Mouse (Mus musculus) myocyte (in vitro differentiated cells): Measurements from ENCODE around the gene Gimap7. TPM values are rescaled to one million over a fixed set of nuclear protein-coding genes. Genes with fewer than 3 reads are reported as not detected.

Experiments used
- H3K27me3 ChIP-seq: one replicate; pipeline ENCODE4 v1.6.1; 2011; ENCODE audit not compliant: control insufficient read depth, insufficient read depth, insufficient read length
- H3K36me3 ChIP-seq: one replicate; pipeline ENCODE4 v1.6.1; 2011; ENCODE audit not compliant: control insufficient read depth, insufficient read depth
- H3K4me2 ChIP-seq: one replicate; pipeline ENCODE4 v1.6.1; 2011; ENCODE audit warnings: low read depth, control low read depth
- H3K4me3 ChIP-seq: one replicate; pipeline ENCODE4 v1.5.1; 2011; ENCODE audit warnings: mild to moderate bottlenecking, control low read depth, moderate library complexity
- H3K79me2 ChIP-seq: one replicate; pipeline ENCODE4 v1.6.1; 2011; ENCODE audit not compliant: control insufficient read depth, insufficient read depth
- H3ac ChIP-seq: one replicate; pipeline ENCODE4 v1.6.1; 2011; ENCODE audit not compliant: control insufficient read depth, insufficient read length
- CEBPB ChIP-seq: IDR thresholded peaks from 2 replicates; pipeline ENCODE4 v1.6.1; 2011; ENCODE audit warnings: mild to moderate bottlenecking, moderate library complexity; ENCODE audit not compliant: poor library complexity, insufficient read depth, severe bottlenecking
- E2F4 ChIP-seq: IDR thresholded peaks from one replicate; pipeline ENCODE4 v1.6.1; 2011; ENCODE audit warnings: mild to moderate bottlenecking, control low read depth, moderate library complexity; ENCODE audit not compliant: insufficient read depth
- MAX ChIP-seq: IDR thresholded peaks from one replicate; pipeline ENCODE4 v1.6.1; 2011; ENCODE audit warnings: low read depth, mild to moderate bottlenecking, control low read depth
- MYOD1 ChIP-seq, 3 experiments: IDR thresholded peaks; one replicate each; pipeline ENCODE4 v1.6.1; 2011; ENCODE audit warnings: control low read depth in 2 of 3, low read depth in 2 of 3, mild to moderate bottlenecking in 2 of 3, moderate library complexity in 1 of 3; ENCODE audit not compliant: insufficient read length in 2 of 3, control insufficient read depth in 1 of 3
- MYOG ChIP-seq, 3 experiments: IDR thresholded peaks; one replicate each; pipeline ENCODE4 v1.6.1; 2011; ENCODE audit warnings: control low read depth in 2 of 3, low read depth in 2 of 3, mild to moderate bottlenecking in 2 of 3; ENCODE audit not compliant: insufficient read length in 2 of 3, control insufficient read depth in 1 of 3, insufficient read depth in 1 of 3
- POLR2A ChIP-seq: IDR thresholded peaks from one replicate; pipeline ENCODE4 v1.6.1; 2011; ENCODE audit warnings: low read depth, mild to moderate bottlenecking, control low read depth, moderate library complexity; ENCODE audit not compliant: insufficient read length
- POLR2AphosphoS2 ChIP-seq: IDR thresholded peaks from one replicate; pipeline ENCODE4 v1.6.1; 2011; ENCODE audit warnings: low read depth, control low read depth; ENCODE audit not compliant: insufficient read length
- REST ChIP-seq: IDR thresholded peaks from one replicate; pipeline ENCODE4 v1.6.1; 2011; ENCODE audit warnings: mild to moderate bottlenecking, control low read depth, moderate library complexity; ENCODE audit not compliant: insufficient read depth, insufficient read length
- SRF ChIP-seq: IDR thresholded peaks from one replicate; pipeline ENCODE4 v1.6.1; 2011; ENCODE audit warnings: low read depth; ENCODE audit not compliant: control insufficient read depth, insufficient read length
- TCF12 ChIP-seq: IDR thresholded peaks from one replicate; pipeline ENCODE4 v1.6.1; 2011; ENCODE audit warnings: mild to moderate bottlenecking, control low read depth; ENCODE audit not compliant: poor library complexity, insufficient read depth, severe bottlenecking
- TCF3 ChIP-seq: IDR thresholded peaks from one replicate; pipeline ENCODE4 v1.6.1; 2011; ENCODE audit warnings: low read depth, control low read depth; ENCODE audit not compliant: insufficient read length
- USF1 ChIP-seq: IDR thresholded peaks from one replicate; pipeline ENCODE4 v1.6.1; 2011; ENCODE audit warnings: low read depth, mild to moderate bottlenecking, control low read depth, moderate library complexity
- polyA plus RNA-seq: library from polyadenylated mRNA; unstranded; fragments of >200 nt; fragmentation: generic; extraction: Trizol; gene quantifications from one replicate; pipeline ENCODE4 v1.2.1, GENCODE M21; 2012; ENCODE audit warnings: missing spikeins

Gimap7 gene
- polyA plus RNA-seq, 1 experiment = not detected

DNA sequence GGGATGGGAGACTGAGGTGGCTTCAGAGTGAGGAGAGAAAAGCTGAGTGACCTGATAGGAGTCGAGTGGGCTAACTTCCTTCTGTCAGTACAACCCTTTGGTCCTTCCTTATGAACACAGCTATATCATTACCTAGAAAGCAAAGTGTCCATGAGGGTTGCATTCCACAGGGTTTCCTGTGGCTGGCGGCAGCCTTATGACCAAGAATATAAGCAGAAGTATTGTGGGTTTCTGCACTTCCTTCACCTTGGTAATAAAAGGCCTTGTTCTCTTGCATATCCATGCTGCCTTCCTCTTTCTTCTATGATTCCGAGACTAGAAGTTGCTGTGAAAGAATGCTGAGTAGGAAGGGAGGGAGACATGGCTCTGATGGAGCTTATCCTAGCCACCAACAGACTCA lies 19.5 kb upstream of the Gimap7 start:
- TF ChIP-seq TCF12 = no peak
- no peak for TF ChIP-seq USF1
- no peak for TF ChIP-seq MYOD1 (IDR thresholded peaks at IDR 0.05; ENCODE audit: control insufficient read depth in 1 of 3, insufficient read length in 2 of 3, low read depth in 2 of 3)
- TF ChIP-seq POLR2A = no peak
- no peak for TF ChIP-seq POLR2AphosphoS2
- TF ChIP-seq E2F4 = no peak
- no peak for TF ChIP-seq SRF
- TF ChIP-seq REST = no peak
- no peak for TF ChIP-seq MYOG (IDR thresholded peaks at IDR 0.05; ENCODE audit: control insufficient read depth in 1 of 3, insufficient read depth in 1 of 3, insufficient read length in 2 of 3, low read depth in 2 of 3)
- no peak for TF ChIP-seq TCF3
- TF ChIP-seq MAX = no peak
- no peak for TF ChIP-seq CEBPB
- Histone ChIP-seq H3ac (no peak overlapping the region), H3K79me2 (no peaks in the 10 kb centered on the region), H3K27me3 (no peaks in the 10 kb centered on the region), H3K36me3 (no peaks in the 10 kb centered on the region), H3K4me3 (no peak overlapping the region), H3K4me2 (no peak overlapping the region)

DNA sequence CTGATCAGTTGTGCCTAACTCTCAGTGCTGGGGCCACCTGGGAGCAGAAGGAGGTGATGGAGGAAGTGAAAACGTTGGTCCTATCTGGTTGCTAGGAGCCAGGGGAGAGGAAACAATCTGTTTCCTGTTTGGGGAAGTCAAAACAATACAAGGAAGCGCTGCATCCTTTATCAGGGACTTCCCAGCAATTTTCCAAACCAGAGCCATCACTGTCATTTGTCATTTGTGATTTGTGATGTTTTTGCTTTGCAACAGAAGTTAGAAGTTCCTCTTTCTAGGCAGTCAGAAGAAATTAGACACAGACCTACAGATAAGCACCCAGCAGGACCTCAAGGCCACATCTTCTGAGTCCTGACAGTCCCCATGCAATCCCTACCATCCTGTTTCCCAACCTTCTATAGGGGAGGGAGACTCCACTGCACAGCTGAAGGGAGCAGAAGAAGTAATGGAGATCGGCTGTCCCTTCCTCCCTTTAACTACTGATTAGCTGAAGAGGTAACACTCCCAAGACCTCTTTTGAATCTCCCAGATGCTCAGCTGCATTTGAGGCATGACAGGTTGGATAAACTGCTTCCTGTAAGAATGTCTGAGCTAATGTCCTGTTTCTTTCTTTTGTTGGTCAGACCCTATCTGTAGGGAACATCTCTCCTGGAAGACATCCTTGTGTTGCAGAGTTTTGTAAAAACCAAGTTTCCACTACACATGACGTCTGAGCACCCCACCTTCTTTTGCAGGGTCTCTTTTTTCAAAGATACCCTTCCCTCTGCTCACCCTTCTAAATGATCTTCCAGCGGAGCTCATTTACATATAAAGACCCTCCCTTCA lies 18.0 kb upstream of the Gimap7 start:
- TF ChIP-seq POLR2AphosphoS2 = no peak
- TF ChIP-seq TCF3 = no peak
- TF ChIP-seq MAX = no peak
- TF ChIP-seq MYOG (IDR thresholded peaks at IDR 0.05; ENCODE audit: control insufficient read depth in 1 of 3, insufficient read depth in 1 of 3, insufficient read length in 2 of 3, low read depth in 2 of 3) = no peak
- TF ChIP-seq REST = no peak
- no peak for TF ChIP-seq MYOD1 (IDR thresholded peaks at IDR 0.05; ENCODE audit: control insufficient read depth in 1 of 3, insufficient read length in 2 of 3, low read depth in 2 of 3)
- TF ChIP-seq USF1 = no peak
- no peak for TF ChIP-seq SRF
- no peak for TF ChIP-seq TCF12
- no peak overlapping the region for H3K4me2 ChIP-seq
- H3K4me3 ChIP-seq = no peak overlapping the region
- no peaks in the 10 kb centered on the region for H3K27me3 ChIP-seq
- H3ac ChIP-seq = no peak overlapping the region
- no peaks in the 10 kb centered on the region for H3K36me3 ChIP-seq
- H3K79me2 ChIP-seq = no peaks in the 10 kb centered on the region

DNA sequence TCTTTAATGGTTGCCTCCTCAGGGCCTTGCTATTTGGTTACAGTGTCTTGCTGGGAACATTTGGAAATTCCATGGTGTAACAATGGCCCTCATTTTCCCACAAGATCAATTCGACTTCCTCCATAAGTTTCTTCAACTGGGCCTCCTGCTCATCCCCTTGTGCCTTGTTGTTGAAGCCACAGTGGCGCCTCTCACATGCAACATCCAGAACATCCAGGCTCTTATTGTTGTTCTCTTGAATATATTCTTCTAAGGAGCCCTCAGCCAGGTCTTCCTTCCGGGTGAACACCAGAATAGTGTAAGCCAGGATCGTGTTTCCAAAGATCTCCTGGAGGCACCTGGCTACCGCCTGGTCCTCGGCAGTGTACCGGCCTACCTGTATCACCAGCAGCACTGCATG lies 16.3 kb upstream of the Gimap7 start:
- no peaks in the 10 kb centered on the region for H3K27me3 ChIP-seq
- no peak overlapping the region for H3K4me2 ChIP-seq
- H3K4me3 ChIP-seq = no peak overlapping the region
- H3K79me2 ChIP-seq = no peaks in the 10 kb centered on the region
- H3ac ChIP-seq = no peak overlapping the region
- no peaks in the 10 kb centered on the region for H3K36me3 ChIP-seq
- TF ChIP-seq E2F4 = no peak
- no peak for TF ChIP-seq POLR2AphosphoS2
- TF ChIP-seq TCF12 = no peak
- TF ChIP-seq POLR2A = no peak

DNA sequence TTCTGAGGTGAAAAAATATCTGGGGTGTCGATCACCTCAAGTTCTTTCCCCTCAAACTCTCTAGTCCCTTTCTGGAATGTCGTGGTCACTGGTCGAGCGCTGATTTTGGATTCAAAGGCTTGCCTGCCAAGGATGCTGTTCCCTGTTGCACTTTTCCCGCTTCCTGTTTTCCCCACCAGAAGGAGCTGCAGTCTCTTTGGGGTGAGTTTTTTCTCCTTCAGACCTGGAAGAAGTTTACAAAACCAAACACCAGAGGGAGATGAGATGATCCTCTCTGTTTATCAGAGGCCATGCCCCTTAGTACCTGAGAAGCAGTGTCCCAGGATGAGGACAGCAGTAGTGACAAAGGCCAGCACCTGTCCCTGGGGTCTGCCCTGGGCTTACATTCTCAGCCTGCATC lies 15.8 kb upstream of the Gimap7 start:
- no peaks in the 10 kb centered on the region for H3K36me3 ChIP-seq
- no peak overlapping the region for H3ac ChIP-seq
- H3K79me2 ChIP-seq = no peaks in the 10 kb centered on the region
- TF ChIP-seq MAX (no peak), POLR2A (no peak), TCF12 (no peak), E2F4 (no peak), POLR2AphosphoS2 (no peak), MYOD1 (IDR thresholded peaks at IDR 0.05; ENCODE audit: control insufficient read depth in 1 of 3, insufficient read length in 2 of 3, low read depth in 2 of 3) (no peak), TCF3 (no peak), CEBPB (no peak), SRF (no peak), MYOG (IDR thresholded peaks at IDR 0.05; ENCODE audit: control insufficient read depth in 1 of 3, insufficient read depth in 1 of 3, insufficient read length in 2 of 3, low read depth in 2 of 3) (no peak), REST (no peak)
- no peak overlapping the region for H3K4me3 ChIP-seq
- H3K4me2 ChIP-seq = no peak overlapping the region
- H3K27me3 ChIP-seq = no peaks in the 10 kb centered on the region

DNA sequence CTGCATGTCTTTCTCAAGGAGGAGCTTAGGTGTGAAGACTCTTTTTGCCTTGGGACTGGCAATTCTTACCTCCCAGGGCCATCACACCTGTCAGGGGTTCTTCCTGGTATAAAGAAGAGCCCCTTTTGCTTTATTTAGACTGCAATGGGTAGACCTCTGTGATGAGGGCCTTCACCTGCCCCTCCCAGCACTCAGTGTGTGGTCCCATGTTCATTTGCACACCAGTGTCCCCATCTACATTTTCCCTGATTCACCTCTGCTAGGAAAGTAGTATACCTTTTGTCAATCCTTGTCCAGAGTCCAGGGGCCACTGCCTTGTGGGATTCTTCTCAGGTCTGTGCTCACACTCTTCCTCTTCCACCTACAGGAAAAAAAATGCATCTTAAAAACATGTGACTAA lies 14.3 kb upstream of the Gimap7 start:
- H3K79me2 ChIP-seq = no peaks in the 10 kb centered on the region
- H3K4me2 ChIP-seq = no peak overlapping the region
- TF ChIP-seq E2F4 (no peak), POLR2AphosphoS2 (no peak), TCF12 (no peak), USF1 (no peak)
- no peak overlapping the region for H3K4me3 ChIP-seq
- H3K27me3 ChIP-seq = no peaks in the 10 kb centered on the region
- no peak overlapping the region for H3ac ChIP-seq
- H3K36me3 ChIP-seq = no peaks in the 10 kb centered on the region
